Mouse (Mus musculus): Measurements from ENCODE around the gene Gm30737.
"Not testable (repeated sequence)": the region's sequence is repeated elsewhere in the genome, so short reads cannot be mapped to it uniquely, and the experiment has no call there.

The Gm30737 gene

GRCm38 (mm10) chrY:14400410-14400809 lies at the start of gene Gm30737:
Gm30737 (plus strand) TSS chrY:14400710.
- ATAC-seq (ENCODE audit: low TSS enrichment), result not testable (repeated sequence)
